In genomic region chr8:12499658-12500057, GRCm38 (mm10) we compare ENCODE assay signal across 23 mouse cellular contexts.
A peak's percentile ranks its signal among the peaks of the same experiment; 100 is the strongest.
DNase-seq lines count a peak whose midpoint lies in the region; ATAC-seq and TF ChIP-seq lines count a peak whose summit lies in the region.
"Had no signal": no experiment of that assay in that cellular context is flagged by ENCODE, and none has a peak within 500 bp of the region (broad histone marks: within the 10 kb centered on the region; RNA-seq: fewer than 3 reads in every experiment).

No protein-coding gene starts in this region.

- no peaks in the 10 kb centered on the region for H3K36me3 ChIP-seq in forebrain, embryonic 10.5 days (replicated peaks)
- no peaks in the 10 kb centered on the region for H3K36me3 ChIP-seq in forebrain, embryonic 15.5 days
- no peaks in the 10 kb centered on the region for H3K36me3 ChIP-seq in kidney, embryonic 16.5 days (ENCODE audit: insufficient read depth, low read length)
- H3K36me3 ChIP-seq in stomach, postnatal 0 days (ENCODE audit: control insufficient read depth, insufficient read depth, low read length), result no peaks in the 10 kb centered on the region
- no peaks in the 10 kb centered on the region for H3K36me3 ChIP-seq in hindbrain, embryonic 16.5 days (ENCODE audit: control insufficient read depth, insufficient read depth, low read length)
- H3K36me3 ChIP-seq: embryonic facial prominence, embryonic 12.5 days; liver, embryonic 13.5 days; neural tube, embryonic 13.5 days had no signal

- peaks cover 93% of the 10 kb centered on the region for H3K4me1 ChIP-seq in forebrain, embryonic 10.5 days
- peaks cover 48% of the 10 kb centered on the region for H3K4me1 ChIP-seq in forebrain, embryonic 15.5 days
- peaks cover 12% of the 10 kb centered on the region for H3K4me1 ChIP-seq in kidney, embryonic 16.5 days (ENCODE audit: insufficient read depth, low read length)
- H3K4me1 ChIP-seq in stomach, postnatal 0 days (replicated peaks; ENCODE audit: control insufficient read depth, insufficient read depth), result no peaks in the 10 kb centered on the region
- peaks cover 14% of the 10 kb centered on the region for H3K4me1 ChIP-seq in hindbrain, embryonic 16.5 days (ENCODE audit: control insufficient read depth, insufficient read depth, low read depth, low read length)
- H3K4me1 ChIP-seq: liver, embryonic 13.5 days had no signal

- H3K27ac ChIP-seq in forebrain, embryonic 10.5 days, result peak overlapping the region; percentile 94
- no peak overlapping the region for H3K27ac ChIP-seq in forebrain, embryonic 15.5 days (replicated peaks)
- no peak overlapping the region for H3K27ac ChIP-seq in kidney, embryonic 16.5 days (ENCODE audit: low read length)
- H3K27ac ChIP-seq in stomach, postnatal 0 days (replicated peaks), result no peak overlapping the region
- H3K27ac ChIP-seq in hindbrain, embryonic 16.5 days (ENCODE audit: low read depth, low read length), result no peak overlapping the region
- H3K27ac ChIP-seq: embryonic facial prominence, embryonic 12.5 days; liver, embryonic 13.5 days; neural tube, embryonic 13.5 days had no signal

- no peak for TF ChIP-seq EP300 in stomach, postnatal 0 days (optimal IDR thresholded peaks at IDR 0.05)

- DNase-seq in forebrain, embryonic 10.5 days (ENCODE audit: extremely low spot score, low spot score), result no peak
- DNase-seq in ES-CJ7 (ENCODE audit: low read depth, low spot score), result peak; percentile 96
- DNase-seq in kidney, adult 11 months, result peak; percentile 41
- DNase-seq in stomach, postnatal 0 days (ENCODE audit: low spot score), result no peak
- DNase-seq in adrenal gland, adult (ENCODE audit: inconsistent age in 2 of 2, low spot score in 1 of 2), result no peak
- DNase-seq: cerebellum, adult 18-20 months; gastrocnemius, postnatal 14 days; heart, adult 11 months; layer of hippocampus, adult 9-11 months; liver, embryonic 13.5 days; lung, adult 2 months; lung, postnatal 14 days; midbrain, embryonic 14.5 days; thymus, adult 18-20 months; thymus, postnatal 36 days had no signal

- 1% methylated on average over 5 of the region's 5 CpGs for WGBS in forebrain, embryonic 10.5 days
- 25% methylated on average over 5 of the region's 5 CpGs for WGBS in forebrain, embryonic 15.5 days
- WGBS in kidney, embryonic 16.5 days, result 11% methylated on average over 5 of the region's 5 CpGs
- 19% methylated on average over 5 of the region's 5 CpGs for WGBS in stomach, postnatal 0 days
- WGBS in hindbrain, embryonic 16.5 days, result 25% methylated on average over 5 of the region's 5 CpGs

- H3K9me3 ChIP-seq in forebrain, embryonic 10.5 days, result no peaks in the 10 kb centered on the region
- H3K9me3 ChIP-seq in forebrain, embryonic 15.5 days, result no peaks in the 10 kb centered on the region
- H3K9me3 ChIP-seq in kidney, embryonic 16.5 days (ENCODE audit: low read length), result no peaks in the 10 kb centered on the region
- H3K9me3 ChIP-seq in stomach, postnatal 0 days (ENCODE audit: control insufficient read depth, low read length), result no peaks in the 10 kb centered on the region
- H3K9me3 ChIP-seq in hindbrain, embryonic 16.5 days (ENCODE audit: control insufficient read depth, low read length), result no peaks in the 10 kb centered on the region
- H3K9me3 ChIP-seq: embryonic facial prominence, embryonic 12.5 days; liver, embryonic 13.5 days; neural tube, embryonic 13.5 days had no signal

- peaks cover 90% of the 10 kb centered on the region for H3K27me3 ChIP-seq in forebrain, embryonic 10.5 days (ENCODE audit: poor library complexity, severe bottlenecking)
- H3K27me3 ChIP-seq in forebrain, embryonic 15.5 days, result no peaks in the 10 kb centered on the region
- H3K27me3 ChIP-seq in kidney, embryonic 16.5 days (ENCODE audit: insufficient read depth, low read length), result peaks cover 60% of the 10 kb centered on the region
- peaks cover 6% of the 10 kb centered on the region; the same call in 1 of the 2 replicates for H3K27me3 ChIP-seq in stomach, postnatal 0 days (ENCODE audit: control insufficient read depth, insufficient read depth, low read length)
- peaks cover 20% of the 10 kb centered on the region for H3K27me3 ChIP-seq in hindbrain, embryonic 16.5 days (replicated peaks; ENCODE audit: control insufficient read depth, insufficient read depth, low read length)

- H3K4me2 ChIP-seq in forebrain, embryonic 15.5 days (replicated peaks), result no peak overlapping the region
- H3K4me2 ChIP-seq in kidney, embryonic 16.5 days (replicated peaks; ENCODE audit: low read depth, low read length), result no peak overlapping the region
- H3K4me2 ChIP-seq in stomach, postnatal 0 days (replicated peaks; ENCODE audit: low read depth), result no peak overlapping the region
- no peak overlapping the region for H3K4me2 ChIP-seq in hindbrain, embryonic 16.5 days (ENCODE audit: low read length)
- H3K4me2 ChIP-seq: embryonic facial prominence, embryonic 12.5 days; heart, embryonic 11.5 days; liver, embryonic 13.5 days; neural tube, embryonic 13.5 days had no signal

- ATAC-seq in forebrain, embryonic 15.5 days (replicated peaks), result no peak
- peak; percentile 71 for ATAC-seq in kidney, embryonic 16.5 days (ENCODE audit: low FRiP score, low TSS enrichment)
- ATAC-seq in stomach, postnatal 0 days (ENCODE audit: low FRiP score, low TSS enrichment), result no peak
- ATAC-seq in hindbrain, embryonic 16.5 days, result no peak
- ATAC-seq: forebrain, embryonic 16.5 days had no signal

- no peak overlapping the region for H3K4me3 ChIP-seq in forebrain, embryonic 10.5 days
- H3K4me3 ChIP-seq in forebrain, embryonic 15.5 days, result no peak overlapping the region
- H3K4me3 ChIP-seq in kidney, embryonic 16.5 days (ENCODE audit: low read length), result no peak overlapping the region
- no peak overlapping the region for H3K4me3 ChIP-seq in stomach, postnatal 0 days (ENCODE audit: low read depth, low read length)
- no peak overlapping the region for H3K4me3 ChIP-seq in hindbrain, embryonic 16.5 days (ENCODE audit: low read length)
- H3K4me3 ChIP-seq: embryonic facial prominence, embryonic 12.5 days; liver, embryonic 13.5 days; myocyte; neural tube, embryonic 13.5 days had no signal

- H3K9ac ChIP-seq in forebrain, embryonic 15.5 days (replicated peaks), result no peak overlapping the region
- no peak overlapping the region for H3K9ac ChIP-seq in kidney, embryonic 16.5 days (replicated peaks; ENCODE audit: low read length)
- no peak overlapping the region for H3K9ac ChIP-seq in stomach, postnatal 0 days (ENCODE audit: low read length)
- H3K9ac ChIP-seq in hindbrain, embryonic 16.5 days (ENCODE audit: low read depth, low read length), result no peak overlapping the region
- H3K9ac ChIP-seq: embryonic facial prominence, embryonic 12.5 days; liver, embryonic 13.5 days; neural tube, embryonic 13.5 days had no signal

- no peak for TF ChIP-seq CTCF in stomach, postnatal 0 days (IDR thresholded peaks at IDR 0.05; ENCODE audit: low read depth)

Comparison
In these comparisons a context has a peak if more than half of its experiments do, and no peak if none do; other contexts are left out.
1. DNase-seq: peak in ES-CJ7 (single experiment) and kidney, adult 11 months (single experiment); none in forebrain, embryonic 10.5 days (single experiment), stomach, postnatal 0 days (single experiment) and adrenal gland, adult (0 of 2).